Comparison of ENCODE assay signal across 11 mouse cellular contexts in genomic region chr3:108069231-108069870, GRCm38 (mm10). TPM values are rescaled to one million over a fixed set of nuclear protein-coding genes. Genes with fewer than 3 reads are reported as not detected.
A peak's percentile ranks its signal among the peaks of the same experiment; 100 is the strongest.
DNase-seq lines count a peak whose midpoint lies in the region; ATAC-seq and TF ChIP-seq lines count a peak whose summit lies in the region.
"Had no signal": no experiment of that assay in that cellular context is flagged by ENCODE, and none has a peak within 500 bp of the region (broad histone marks: within the 10 kb centered on the region; RNA-seq: fewer than 3 reads in every experiment).

No protein-coding gene starts in this region.

- H3K27ac ChIP-seq in intestine, embryonic 16.5 days (ENCODE audit: low read length) = peak overlapping the region; percentile 89
- H3K27ac ChIP-seq in thymus, adult 2 months (ENCODE audit: control insufficient read depth, insufficient read depth, low read length) = no peak overlapping the region
- H3K27ac ChIP-seq: forebrain, embryonic 10.5 days; limb, embryonic 13.5 days had no signal

- H3K27me3 ChIP-seq in intestine, embryonic 16.5 days (replicated peaks; ENCODE audit: control insufficient read depth, insufficient read depth, low read length) = no peaks in the 10 kb centered on the region
- H3K27me3 ChIP-seq in thymus, adult 2 months (ENCODE audit: control insufficient read depth, insufficient read depth, low read length) = no peaks in the 10 kb centered on the region
- H3K27me3 ChIP-seq: limb, embryonic 13.5 days had no signal

- no peaks in the 10 kb centered on the region for H3K9me3 ChIP-seq in intestine, embryonic 16.5 days (ENCODE audit: control insufficient read depth, low read length)
- H3K9me3 ChIP-seq: forebrain, embryonic 10.5 days; limb, embryonic 13.5 days had no signal

- peak; percentile 57 for ATAC-seq in common myeloid progenitor, adult 5-6 weeks (replicated peaks; ENCODE audit: low read depth, poor library complexity, severe bottlenecking)
- ATAC-seq in intestine, embryonic 16.5 days = peak; percentile 86

- DNase-seq in adrenal gland, adult (ENCODE audit: inconsistent age in 2 of 2, low spot score in 1 of 2) = peak; percentile 56 to 77
- DNase-seq in adrenal gland, postnatal 25 days = no peak
- DNase-seq in lung, postnatal 14 days = peak; percentile 22
- no peak for DNase-seq in right cerebral cortex, postnatal 4 days
- no peak for DNase-seq in thymus, adult 2 months
- DNase-seq in frontal cortex, postnatal 10 days (ENCODE audit: low spot score in 2 of 2) = no peak

- peak overlapping the region; percentile 57; the same call in 1 of the 2 replicates for H3K9ac ChIP-seq in intestine, embryonic 16.5 days (ENCODE audit: low read depth, low read length)
- H3K9ac ChIP-seq: limb, embryonic 13.5 days had no signal

- no peak for TF ChIP-seq CTCF in thymus, adult 2 months (IDR thresholded peaks at IDR 0.05; ENCODE audit: borderline replicate concordance, control insufficient read depth, extremely low read depth, insufficient read depth, low read length, poor library complexity)

- peaks cover 19% of the 10 kb centered on the region for H3K4me1 ChIP-seq in intestine, embryonic 16.5 days (ENCODE audit: control insufficient read depth, insufficient read depth, low read length)
- H3K4me1 ChIP-seq in thymus, adult 2 months (replicated peaks; ENCODE audit: control insufficient read depth, insufficient read depth, low read length) = peaks cover 2% of the 10 kb centered on the region; the same call in 1 of the 2 replicates
- H3K4me1 ChIP-seq: forebrain, embryonic 10.5 days; limb, embryonic 13.5 days had no signal

- H3K36me3 ChIP-seq in intestine, embryonic 16.5 days (ENCODE audit: control insufficient read depth, insufficient read depth, low read length) = 0 out of 2 replicates have a peak, but pooled peaks cover 4% of the 10 kb centered on the region
- no peaks in the 10 kb centered on the region for H3K36me3 ChIP-seq in thymus, adult 2 months (ENCODE audit: control insufficient read depth, insufficient read depth, low read length)

- WGBS in intestine, embryonic 16.5 days = 48% methylated on average over 13 of the region's 13 CpGs
- WGBS in thymus, adult 2 months = 80% methylated on average over 13 of the region's 13 CpGs

- peak overlapping the region; percentile 42 for H3K4me2 ChIP-seq in intestine, embryonic 16.5 days (ENCODE audit: low read depth, low read length)
- H3K4me2 ChIP-seq: limb, embryonic 13.5 days had no signal

- H3K4me3 ChIP-seq in intestine, embryonic 16.5 days (ENCODE audit: low read length) = peak overlapping the region; percentile 15
- H3K4me3 ChIP-seq in thymus, adult 2 months (ENCODE audit: control insufficient read depth, insufficient read depth, low read length) = no peak overlapping the region
- H3K4me3 ChIP-seq: forebrain, embryonic 10.5 days; limb, embryonic 13.5 days had no signal

- TF ChIP-seq POLR2A in thymus, adult 2 months (IDR thresholded peaks at IDR 0.05; ENCODE audit: control insufficient read depth, extremely low read depth, insufficient read depth, low read length, poor library complexity) = no peak

RNA-seq across cellular contexts. Expression of gene Ampd2, which starts 17.1 kb away (rescaled TPM):
- 178 and 283 TPM in 2 replicates for total RNA-seq in adrenal gland, postnatal 25 days (2021)
- total RNA-seq in common myeloid progenitor, adult 5-6 weeks (2017) = 35.3 and 36.7 TPM in 2 replicates
- 46.9 and 48.9 TPM in 2 replicates for polyA plus RNA-seq in intestine, embryonic 16.5 days (2015; fragmentation: Nextera tagmentation; extraction: Ambion mirVana)
- 159 and 177 TPM in 2 replicates for polyA plus RNA-seq in thymus, adult 2 months (2012; rRNA removed)

RNA-seq across cellular contexts. Expression of gene Gnat2, which starts 23.2 kb away (rescaled TPM):
- 13.2 and 13.4 TPM in 2 replicates for total RNA-seq in adrenal gland, postnatal 25 days (2021)
- 5.2 TPM in 1 of 2 replicates, not detected in the other for total RNA-seq in common myeloid progenitor, adult 5-6 weeks (2017)
- 1.9 and 2.7 TPM in 2 replicates for polyA plus RNA-seq in intestine, embryonic 16.5 days (2015; fragmentation: Nextera tagmentation; extraction: Ambion mirVana)
- 0.27 and 0.32 TPM in 2 replicates for polyA plus RNA-seq in thymus, adult 2 months (2012; rRNA removed)
- total RNA-seq: neutrophil, adult 5-6 weeks had no signal

RNA-seq across cellular contexts. Expression of gene Gstm4, which starts 24.7 kb away (rescaled TPM):
- 13.2 and 17.1 TPM in 2 replicates for total RNA-seq in adrenal gland, postnatal 25 days (2021)
- total RNA-seq in common myeloid progenitor, adult 5-6 weeks (2017) = 8.1 and 9.0 TPM in 2 replicates
- 47.9 and 49.2 TPM in 2 replicates for polyA plus RNA-seq in intestine, embryonic 16.5 days (2015; fragmentation: Nextera tagmentation; extraction: Ambion mirVana)
- polyA plus RNA-seq in thymus, adult 2 months (2012; rRNA removed) = 7.9 and 9.7 TPM in 2 replicates

RNA-seq across cellular contexts. Expression of gene Gstm1, which starts 51.6 kb away (rescaled TPM):
- 277 and 344 TPM in 2 replicates for total RNA-seq in adrenal gland, postnatal 25 days (2021)
- 36.8 and 36.9 TPM in 2 replicates for total RNA-seq in common myeloid progenitor, adult 5-6 weeks (2017)
- polyA plus RNA-seq in intestine, embryonic 16.5 days (2015; fragmentation: Nextera tagmentation; extraction: Ambion mirVana) = 327 and 376 TPM in 2 replicates
- polyA plus RNA-seq in thymus, adult 2 months (2012; rRNA removed) = 93.0 and 124 TPM in 2 replicates

Comparison
In these comparisons a context has a peak if more than half of its experiments do, and no peak if none do; other contexts are left out.
1. DNase-seq: peak in adrenal gland, adult (2 of 2) and lung, postnatal 14 days (single experiment); none in adrenal gland, postnatal 25 days (single experiment), right cerebral cortex, postnatal 4 days (single experiment), thymus, adult 2 months (single experiment) and frontal cortex, postnatal 10 days (0 of 2).